Mouse (Mus musculus): Measurements from ENCODE around the gene Tfdp2. TPM values are rescaled to one million over a fixed set of nuclear protein-coding genes. Genes with fewer than 3 reads are reported as not detected.

The Tfdp2 gene
- total and polyA plus RNA-seq, 2 experiments from 2014 or later, result 13.5 to 15.7 TPM

DNA sequence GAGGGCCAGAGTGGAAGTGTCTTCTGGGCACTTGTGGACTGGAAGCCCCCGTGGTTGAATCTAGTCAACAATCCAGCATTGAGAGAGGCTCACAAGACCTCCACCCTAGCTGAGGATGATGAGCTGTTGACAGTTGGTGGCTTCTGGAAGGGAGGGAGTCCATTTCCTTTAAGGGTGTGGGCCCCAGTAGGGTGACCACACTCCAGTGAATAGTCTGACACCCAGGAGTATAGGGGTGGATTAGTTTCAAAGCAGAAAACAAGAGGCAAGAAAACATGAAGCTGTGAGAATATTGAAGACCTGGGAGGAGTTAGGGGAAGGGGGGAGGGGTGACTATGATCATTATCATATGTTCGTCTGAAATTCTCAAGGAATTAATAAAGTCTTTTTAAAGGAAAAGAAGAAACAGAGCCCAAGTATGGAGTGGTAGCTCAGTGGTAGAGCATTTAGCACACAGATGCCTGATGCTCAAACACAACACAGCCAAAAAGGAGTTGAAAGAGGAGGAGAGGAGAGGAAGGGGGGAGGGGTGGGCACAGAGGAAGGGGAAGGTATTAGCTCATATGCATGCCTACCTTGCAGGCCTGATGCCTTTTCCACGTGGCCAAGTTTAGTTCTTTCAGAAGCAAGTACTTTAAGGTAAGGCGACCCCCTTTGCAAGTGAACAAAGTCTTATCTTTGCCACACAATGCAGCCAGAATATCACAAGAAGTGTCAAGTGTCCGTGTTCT lies 173.7 kb downstream of the Tfdp2 start:
- TF ChIP-seq CTCF (IDR thresholded peaks at IDR 0.05), result no peak
- Histone ChIP-seq H3K4me2 (ENCODE audit: low read depth, low read length, poor library complexity, severe bottlenecking) (no peak overlapping the region), H3K9ac (replicated peaks; ENCODE audit: low read length, poor library complexity, severe bottlenecking) (no peak overlapping the region), H3K27me3 (ENCODE audit: insufficient read depth, low read length) (no peaks in the 10 kb centered on the region), H3K27ac (ENCODE audit: low read depth, low read length) (no peak overlapping the region), H3K4me1 (ENCODE audit: insufficient read depth, low read length) (no peaks in the 10 kb centered on the region), H3K9me3 (ENCODE audit: low read length) (no peaks in the 10 kb centered on the region), H3K36me3 (ENCODE audit: insufficient read depth, low read length) (no peaks in the 10 kb centered on the region), H3K4me3 (ENCODE audit: low read depth, low read length) (no peak overlapping the region)
- 65% methylated on average over 5 of the region's 5 CpGs for WGBS
- DNase-seq (ENCODE audit: low spot score), result no peak
- ATAC-seq (ENCODE audit: low FRiP score), result no peak

DNA sequence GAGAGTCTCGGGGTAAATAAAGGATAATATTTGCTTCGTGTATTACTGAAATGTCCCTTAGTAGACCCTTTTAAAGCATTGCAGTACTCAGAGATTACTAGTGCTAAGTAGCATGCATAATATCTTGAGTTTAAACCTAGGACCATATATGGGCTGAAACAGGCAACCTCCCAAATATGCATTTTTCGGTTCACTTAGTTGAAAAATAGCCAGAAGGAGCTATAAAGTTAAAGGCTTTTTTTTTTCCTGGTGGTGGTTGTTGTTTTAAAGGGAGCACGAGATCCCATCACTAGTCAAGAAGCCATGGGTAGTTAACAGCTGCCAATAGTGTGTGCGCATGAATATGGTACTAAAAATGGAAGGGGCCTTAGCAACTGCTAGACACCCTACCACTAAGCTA lies 175.0 kb downstream of the Tfdp2 start:
- Histone ChIP-seq H3K9me3 (ENCODE audit: low read length) (no peaks in the 10 kb centered on the region), H3K4me2 (ENCODE audit: low read depth, low read length, poor library complexity, severe bottlenecking) (no peak overlapping the region), H3K27ac (ENCODE audit: low read depth, low read length) (no peak overlapping the region), H3K27me3 (ENCODE audit: insufficient read depth, low read length) (no peaks in the 10 kb centered on the region), H3K4me1 (ENCODE audit: insufficient read depth, low read length) (no peaks in the 10 kb centered on the region), H3K9ac (replicated peaks; ENCODE audit: low read length, poor library complexity, severe bottlenecking) (no peak overlapping the region), H3K4me3 (ENCODE audit: low read depth, low read length) (no peak overlapping the region), H3K36me3 (ENCODE audit: insufficient read depth, low read length) (no peaks in the 10 kb centered on the region)
- WGBS, result 84% methylated on average over 5 of the region's 5 CpGs
- ATAC-seq (ENCODE audit: low FRiP score) (no peak), DNase-seq (ENCODE audit: low spot score) (no peak)
- no peak for TF ChIP-seq CTCF (IDR thresholded peaks at IDR 0.05)

Other genes with a start within 250 kb of the Tfdp2 start
- gene Xrn1, start 241.5 kb upstream of the Tfdp2 start, total RNA-seq (2014; rRNA removed), result 18.4 and 25.1 TPM in 2 replicates
- gene Xrn1, start 241.5 kb upstream of the Tfdp2 start, polyA plus RNA-seq (2015; fragmentation: Nextera tagmentation; extraction: Ambion mirVana), result 12.2 and 15.7 TPM in 2 replicates
- 6.3 and 7.4 TPM in 2 replicates for gene Gk5, start 76.9 kb upstream of the Tfdp2 start, total RNA-seq (2014; rRNA removed)
- gene Gk5, start 76.9 kb upstream of the Tfdp2 start, polyA plus RNA-seq (2015; fragmentation: Nextera tagmentation; extraction: Ambion mirVana), result 1.9 and 2.2 TPM in 2 replicates
- 69.1 and 84.3 TPM in 2 replicates for gene Atp1b3, start 168.2 kb downstream of the Tfdp2 start, total RNA-seq (2014; rRNA removed)
- 188 and 190 TPM in 2 replicates for gene Atp1b3, start 168.2 kb downstream of the Tfdp2 start, polyA plus RNA-seq (2015; fragmentation: Nextera tagmentation; extraction: Ambion mirVana)